Mouse (Mus musculus) cerebellum, adult (tissue): Measurements from ENCODE around the gene Wdr11.

Source experiments
- ATAC-seq: cut with Nextera tagmentation; 2 replicates; pipeline ENCODE4 v1.9.2; 2017; ENCODE audit warnings: mild to moderate bottlenecking, moderate library complexity, mixed read lengths; ENCODE audit not compliant: insufficient number of reproducible peaks, low FRiP score, low TSS enrichment

The Wdr11 gene

DNA sequence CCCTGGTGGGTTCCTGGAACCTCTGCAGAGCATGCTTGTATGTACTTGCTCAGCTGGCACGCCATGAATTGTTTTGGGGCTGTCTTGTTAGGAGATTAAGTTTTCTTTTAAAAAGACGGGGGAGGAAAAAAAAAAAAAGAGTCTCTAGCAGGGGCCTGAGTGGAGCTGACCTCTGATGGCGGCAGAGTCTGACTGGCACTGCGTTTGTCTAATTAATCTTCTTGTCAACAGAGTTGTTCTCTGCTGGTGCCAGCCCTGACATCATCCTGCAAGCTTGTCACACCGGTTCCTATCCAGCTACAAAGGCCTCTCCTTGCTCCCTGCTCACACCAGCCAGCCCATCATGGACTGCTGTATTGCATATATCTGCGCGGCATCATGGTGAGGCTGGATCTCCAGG, 60.1 kb downstream of the Wdr11 start:
- no peak for ATAC-seq

DNA sequence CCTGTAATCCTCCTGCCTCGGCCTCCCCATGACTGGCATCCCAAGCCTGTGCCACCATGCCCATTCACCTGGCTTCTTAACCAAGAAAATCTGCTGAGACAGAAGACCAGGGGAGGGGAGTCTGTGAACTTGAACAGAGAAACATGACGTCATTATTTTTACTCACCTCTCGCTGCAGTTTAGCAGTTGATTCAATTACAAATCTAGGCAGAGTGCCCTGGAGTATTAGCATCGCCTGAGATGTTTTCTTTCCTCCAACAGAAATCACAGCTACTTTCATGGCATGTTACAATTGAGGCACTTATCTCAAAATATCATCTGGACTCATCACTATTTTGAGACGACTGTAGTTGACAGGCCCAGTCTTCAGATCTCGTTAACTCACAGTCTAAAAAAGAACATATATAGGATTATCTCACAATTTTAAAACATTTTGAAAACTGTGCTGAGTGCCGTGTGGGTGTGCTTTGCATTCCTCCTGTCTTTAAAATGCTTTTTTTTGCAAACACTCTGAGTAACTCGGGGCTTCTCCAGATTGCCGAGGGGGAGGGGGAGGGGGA, 61.3 kb downstream of the Wdr11 start:
- no peak for ATAC-seq

DNA sequence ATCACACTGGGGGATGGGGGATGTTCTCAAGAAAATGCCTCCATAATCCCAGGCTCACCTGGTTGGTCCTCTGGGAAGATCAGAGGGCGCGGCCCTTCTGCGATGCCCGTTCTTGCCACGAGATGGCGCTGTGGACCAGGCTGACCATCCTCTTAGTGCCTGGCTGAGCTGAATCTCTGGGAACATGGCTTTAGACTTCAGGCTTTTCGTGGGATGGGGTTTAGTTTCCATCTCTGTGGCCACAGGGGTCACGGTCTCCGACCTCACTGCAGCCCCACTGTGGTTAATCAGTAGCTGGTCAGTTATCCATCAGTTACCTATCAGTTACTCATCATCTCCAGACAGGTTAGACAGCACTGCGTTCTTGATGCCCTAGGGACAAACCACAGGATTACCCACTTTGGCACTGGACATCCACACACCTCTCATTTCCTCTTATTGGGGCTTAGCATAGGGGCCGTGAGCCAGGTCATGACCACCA, 62.2 kb downstream of the Wdr11 start:
- peak; percentile 59; the same call in 1 of the 2 replicates for ATAC-seq

DNA sequence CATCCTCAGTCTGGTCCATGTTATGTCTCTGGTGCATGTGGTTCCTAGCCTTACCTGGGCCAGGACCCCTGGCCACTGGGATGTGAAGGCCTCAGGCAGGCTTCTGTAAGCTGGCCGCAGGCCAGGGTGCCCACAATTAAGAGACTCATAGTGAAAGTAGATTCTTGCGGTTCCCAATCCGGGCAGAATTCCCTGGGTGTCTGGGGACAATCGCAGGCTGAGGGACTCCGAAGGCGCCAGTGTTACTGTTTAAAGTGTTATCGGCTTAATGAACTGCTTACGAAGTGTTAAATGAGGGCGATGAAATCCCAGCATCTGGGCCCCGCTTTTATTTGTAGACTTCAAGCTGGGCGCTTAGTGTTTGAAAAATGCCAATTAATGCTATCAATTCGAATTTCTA, 63.3 kb downstream of the Wdr11 start:
- no peak for ATAC-seq

DNA sequence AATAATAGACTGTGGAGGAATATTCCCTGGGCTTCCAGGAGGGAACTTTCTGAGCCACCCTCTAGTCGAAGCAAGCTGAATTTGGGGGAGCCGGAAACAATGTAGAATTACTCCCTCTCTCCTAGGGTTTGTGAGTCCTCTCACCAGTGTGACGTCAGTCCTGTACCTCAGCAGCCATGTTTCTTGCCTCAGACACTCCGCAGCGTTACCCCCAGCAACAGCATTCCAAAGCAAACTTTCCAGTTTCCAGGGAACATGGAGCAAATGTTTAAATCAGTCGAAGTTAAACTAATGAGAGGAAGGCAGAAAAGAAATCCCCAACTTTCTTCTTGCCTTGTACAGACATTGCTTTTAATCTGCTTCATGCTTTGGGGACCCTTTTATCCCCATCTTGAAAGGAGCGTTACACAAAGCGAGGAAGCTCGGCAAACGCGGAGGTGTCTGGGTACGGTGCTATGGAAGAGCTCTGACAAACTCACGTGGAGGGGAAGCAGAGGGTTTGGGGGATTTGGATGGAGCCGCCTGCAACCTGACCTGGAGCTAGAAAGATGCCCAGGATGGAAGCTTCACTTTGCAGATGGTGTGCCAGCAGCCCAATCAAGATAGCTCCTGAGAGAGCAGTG, 64.1 kb downstream of the Wdr11 start:
- no peak for ATAC-seq

DNA sequence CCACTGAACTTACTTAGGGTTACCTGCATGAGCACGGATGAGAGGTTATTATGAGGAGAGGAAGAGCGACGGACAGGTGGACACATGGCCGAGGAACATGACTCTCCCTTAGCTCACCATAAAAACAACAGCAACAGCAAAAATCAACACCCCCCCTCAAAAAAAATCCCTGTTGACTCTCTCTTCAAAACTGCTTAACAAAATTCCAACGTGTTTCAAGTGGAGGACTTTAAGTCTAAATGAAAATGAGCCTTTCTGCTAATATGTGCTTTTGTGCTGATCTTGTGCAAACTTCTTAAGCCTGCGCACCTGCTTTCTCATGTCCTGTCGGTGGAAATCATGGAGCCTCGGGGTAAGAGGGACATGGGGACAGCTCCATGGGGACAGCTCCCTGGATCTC, 66.2 kb downstream of the Wdr11 start:
- ATAC-seq, result no peak

DNA sequence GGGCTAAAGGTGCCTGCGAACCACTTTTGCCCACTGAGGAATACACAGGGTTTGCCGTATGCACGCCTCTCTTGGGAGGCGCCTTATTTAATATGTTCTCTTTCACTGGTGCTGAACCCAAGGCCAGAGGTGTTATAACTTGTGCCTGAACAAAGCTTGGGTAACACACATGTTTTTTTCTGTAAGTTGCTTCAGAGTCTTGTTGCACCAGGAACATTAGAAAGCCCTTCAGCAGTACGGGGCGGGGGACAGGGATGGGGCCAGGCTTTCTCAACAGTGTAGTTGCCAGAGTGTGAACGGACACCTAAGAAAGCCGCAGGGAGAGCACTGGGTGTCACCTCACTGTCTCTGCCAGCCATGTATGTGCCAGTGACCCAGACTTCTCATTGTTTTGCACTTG, 68.1 kb downstream of the Wdr11 start:
- no peak for ATAC-seq

DNA sequence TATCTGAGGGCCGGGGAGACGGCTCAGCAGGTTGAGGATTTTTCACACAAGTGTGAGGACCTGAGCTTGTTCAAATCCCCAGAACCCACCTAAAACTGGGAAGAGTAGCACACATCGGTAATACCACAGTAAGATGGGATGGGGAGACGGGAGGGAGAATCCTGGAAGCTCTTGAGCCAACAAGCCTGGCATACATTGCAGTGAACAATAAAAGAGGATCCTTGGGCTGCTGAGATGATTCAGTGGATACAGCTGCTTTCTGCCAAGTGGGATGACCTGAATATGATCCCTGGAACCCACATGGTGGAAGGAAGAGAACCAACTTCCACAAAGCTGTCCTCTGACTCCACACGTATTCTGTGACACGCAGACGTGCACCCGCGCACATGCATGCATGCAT, 68.9 kb downstream of the Wdr11 start:
- no peak for ATAC-seq

DNA sequence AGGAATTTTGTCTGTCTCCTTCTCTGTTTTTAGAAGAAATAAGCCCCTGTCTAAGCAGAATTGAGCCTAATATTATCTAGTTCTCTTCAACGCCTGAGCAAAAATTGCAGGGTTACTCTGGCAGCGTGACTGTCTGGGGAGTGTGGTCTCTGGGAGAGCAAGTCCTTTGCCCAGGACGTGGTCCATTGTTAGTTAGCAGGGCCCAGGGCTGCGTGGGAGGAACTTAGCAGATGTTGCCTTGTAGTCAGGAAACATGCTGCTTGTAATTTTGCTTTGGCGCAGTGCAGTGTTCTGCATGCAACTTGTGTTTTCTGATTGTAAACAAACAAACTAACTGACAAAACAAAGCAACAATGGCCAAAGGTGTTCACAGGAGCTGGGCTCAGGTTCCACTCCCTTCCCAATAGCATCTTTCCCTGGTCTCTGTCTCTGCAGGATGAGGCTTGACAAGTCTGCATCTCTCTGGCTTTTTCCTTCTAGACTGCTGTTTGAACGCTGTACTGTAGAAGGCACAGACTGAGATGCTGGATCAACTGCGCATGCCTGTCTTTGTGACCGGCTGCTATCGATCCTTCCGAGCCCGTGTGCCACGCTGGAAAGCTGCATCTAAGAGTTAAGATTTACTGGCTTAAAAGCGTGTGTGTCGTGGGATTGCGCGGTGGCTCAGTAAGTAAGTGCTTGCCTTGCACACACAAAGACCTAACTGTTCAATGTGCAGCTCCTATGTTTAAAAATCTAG, 70.6 kb downstream of the Wdr11 start:
- no peak for ATAC-seq

DNA sequence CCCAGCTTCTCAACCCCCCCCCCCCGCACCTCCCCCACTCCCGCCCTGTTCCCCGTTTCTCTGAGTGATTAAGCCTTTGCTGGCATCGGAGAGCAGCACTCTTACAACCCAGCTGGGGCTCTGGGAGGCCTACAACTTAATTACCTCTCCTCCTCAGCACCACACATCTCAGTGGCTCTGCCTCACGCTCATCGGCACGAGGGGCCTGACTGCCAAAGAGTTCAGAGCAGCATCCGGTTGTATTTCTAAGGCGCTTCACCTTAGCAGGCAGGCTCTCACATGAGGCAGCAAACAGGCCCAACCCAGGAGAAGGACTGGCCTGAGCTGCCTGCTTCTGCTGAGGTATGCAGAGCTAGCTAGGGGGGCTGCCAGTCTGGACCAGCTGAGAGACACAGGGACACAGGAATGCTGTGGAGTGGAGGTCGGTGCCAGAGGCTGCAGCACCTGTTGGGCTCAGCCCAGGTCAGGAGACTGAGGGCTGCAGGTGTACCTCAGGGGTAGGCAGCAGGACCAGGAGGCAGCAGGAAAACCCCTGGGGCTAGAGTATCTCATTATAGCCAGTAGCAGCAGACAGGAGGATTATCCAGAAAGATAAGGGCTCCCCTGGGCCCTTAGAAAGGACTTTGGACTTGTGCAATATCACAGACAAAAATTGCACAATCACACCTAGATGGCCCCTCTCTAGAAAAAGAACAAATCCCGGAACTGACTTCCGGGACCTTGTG, 72.3 kb downstream of the Wdr11 start:
- no peak for ATAC-seq

DNA sequence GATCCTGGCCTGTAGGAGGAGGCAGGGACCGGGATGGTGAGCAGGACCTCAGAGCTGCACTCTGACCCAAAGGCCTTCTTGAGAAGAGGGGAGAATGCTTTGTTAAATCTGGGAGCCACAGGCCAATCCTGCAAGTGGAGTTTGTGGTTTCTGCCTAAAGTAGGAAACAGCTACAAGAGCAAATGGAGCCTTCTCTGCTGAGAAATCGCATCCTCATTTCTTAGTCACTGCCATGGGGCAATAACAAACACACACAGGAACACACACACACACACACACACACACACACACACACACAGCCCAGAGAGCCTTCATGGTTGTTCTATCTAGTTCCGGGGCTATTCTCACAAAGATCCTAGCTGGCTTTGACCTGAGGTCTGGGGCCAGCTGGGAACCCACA, 73.7 kb downstream of the Wdr11 start:
- ATAC-seq, result no peak

DNA sequence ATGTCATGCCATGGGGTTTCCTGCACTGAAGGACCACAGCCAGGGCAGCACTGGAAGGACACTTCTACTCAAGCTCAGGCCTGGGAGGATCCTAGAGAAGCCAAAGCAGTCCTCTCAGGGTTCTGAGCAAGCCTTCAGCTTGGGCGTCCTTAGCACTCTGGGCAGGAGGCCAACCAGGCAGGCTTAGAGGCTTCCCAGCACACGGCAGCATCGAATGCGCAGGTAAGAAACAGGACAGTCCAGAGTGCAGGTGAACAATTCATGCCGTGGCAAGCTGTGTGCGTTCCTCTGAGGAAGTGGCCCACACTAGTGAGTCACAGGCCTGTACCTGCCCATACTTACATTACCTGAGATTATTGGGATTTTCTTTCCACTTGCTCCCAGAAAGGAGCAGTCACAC, 74.3 kb downstream of the Wdr11 start:
- no peak for ATAC-seq

DNA sequence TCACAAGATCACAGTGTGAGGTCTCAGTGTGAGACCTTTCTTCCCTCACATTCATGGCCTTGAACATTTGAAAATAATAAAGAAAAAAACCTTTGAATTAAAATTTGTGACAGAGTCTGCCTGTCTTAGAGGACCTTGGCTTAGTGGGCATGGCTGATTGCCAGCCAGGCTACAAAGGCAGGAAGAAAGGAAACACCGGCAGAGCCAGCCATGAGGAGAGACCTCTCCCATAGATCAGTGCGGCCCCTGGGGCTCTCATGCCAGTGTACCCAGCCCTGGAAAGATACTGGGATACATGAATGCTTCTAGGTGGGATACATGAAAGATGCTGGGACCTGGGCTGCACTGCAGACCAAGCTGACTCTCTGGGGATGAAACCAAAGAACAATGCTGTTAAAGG, 74.9 kb downstream of the Wdr11 start:
- ATAC-seq, result no peak

DNA sequence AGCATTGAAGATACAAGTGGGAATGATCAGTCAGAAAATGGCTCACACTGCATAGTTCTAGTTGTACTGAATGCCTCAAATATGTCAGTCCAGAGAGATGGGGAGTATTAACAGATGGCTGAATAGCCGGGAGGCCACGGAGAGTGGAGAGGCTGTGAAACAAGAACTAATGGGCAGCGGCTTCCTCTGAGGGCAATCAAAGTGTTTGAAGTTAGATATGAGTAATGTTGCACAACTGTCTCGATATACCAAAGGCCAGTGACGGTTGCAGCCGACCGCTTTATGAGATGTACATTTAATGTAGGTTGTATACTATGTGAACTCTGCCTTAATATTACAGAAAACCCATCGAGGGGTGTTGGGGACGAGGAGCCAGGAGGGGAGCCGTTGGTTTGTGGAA, 78.6 kb downstream of the Wdr11 start:
- ATAC-seq, result no peak

DNA sequence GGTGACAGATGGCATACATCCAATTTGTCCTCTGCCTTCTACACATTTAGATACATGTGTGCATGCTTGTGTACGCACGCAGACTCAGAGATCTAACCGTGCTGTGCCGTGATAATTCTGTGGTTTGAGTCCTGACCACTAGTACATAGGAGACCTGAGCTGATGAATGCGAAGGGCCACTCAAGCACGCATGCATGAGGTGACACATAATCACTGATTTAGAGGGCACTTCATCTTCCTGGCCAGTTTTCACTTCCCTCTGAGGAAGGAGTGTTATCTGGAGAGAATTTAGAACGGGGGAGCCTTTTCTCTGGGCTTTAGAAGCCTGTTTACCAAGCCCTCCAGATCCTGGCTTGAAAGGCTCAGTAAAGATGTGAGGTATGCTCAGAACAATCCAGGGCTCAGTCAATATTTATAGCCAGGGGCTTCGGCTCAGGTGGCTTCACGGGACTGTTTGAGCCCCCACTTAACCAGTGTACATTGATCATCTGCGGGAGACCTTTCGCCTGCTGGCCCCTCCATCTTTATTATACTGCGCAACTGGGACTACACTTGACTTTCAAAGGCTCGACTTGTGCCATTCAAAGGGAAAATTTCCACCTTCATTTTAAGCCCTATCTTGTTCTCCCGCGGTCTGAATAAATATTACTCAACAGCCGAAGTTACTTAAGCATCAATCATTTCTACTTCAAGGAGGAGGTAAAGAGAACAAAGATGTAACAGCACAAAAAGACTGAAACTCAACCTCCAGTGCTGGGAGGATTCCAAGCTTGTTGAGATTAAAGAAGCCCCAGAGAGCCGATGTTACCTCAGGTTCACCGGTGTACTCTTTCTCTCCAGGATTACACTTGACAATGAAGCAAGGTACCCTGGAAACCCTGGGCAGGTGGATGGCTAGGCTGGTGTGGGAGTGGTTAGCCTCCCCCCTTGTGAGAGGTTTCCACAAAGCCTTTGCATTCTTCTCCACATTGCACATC, 80.3 kb downstream of the Wdr11 start:
- no peak for ATAC-seq

DNA sequence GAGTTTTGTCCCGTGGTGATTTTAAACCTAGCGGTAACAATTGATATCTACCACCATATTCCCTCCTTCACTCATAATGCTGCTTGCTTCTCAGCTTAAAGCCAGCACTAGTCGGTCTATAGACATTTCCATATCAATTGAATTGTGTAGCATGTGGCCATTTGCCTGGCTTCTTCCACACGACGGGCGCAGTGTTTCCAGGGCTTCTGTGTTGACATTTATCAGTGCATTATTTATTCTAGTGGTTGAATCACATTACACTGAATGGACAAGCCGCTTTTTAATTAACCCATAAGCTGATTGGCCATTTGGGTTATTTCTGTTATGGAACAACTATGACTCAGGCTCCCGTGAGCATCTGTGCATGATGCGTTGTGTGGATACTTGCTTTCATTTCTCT, 82.1 kb downstream of the Wdr11 start:
- no peak for ATAC-seq

DNA sequence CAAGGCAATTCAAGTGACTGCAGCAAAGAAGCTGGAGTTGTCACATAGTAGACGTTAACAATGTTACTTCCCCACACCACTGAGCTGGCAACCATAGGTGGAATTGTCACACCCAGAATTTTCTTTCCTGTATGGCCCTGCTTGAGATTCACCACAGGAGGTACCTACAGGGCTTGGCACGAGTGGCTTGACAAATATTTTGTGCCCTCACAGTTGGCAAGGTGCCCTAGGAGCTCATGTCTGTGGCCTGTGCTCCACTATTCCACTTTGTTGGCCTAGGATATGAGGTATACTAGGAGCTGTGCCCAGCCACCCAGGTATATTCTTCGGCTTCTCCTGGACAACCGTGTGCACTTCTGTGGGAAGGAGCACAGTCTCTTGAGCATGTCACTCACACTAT, 82.9 kb downstream of the Wdr11 start:
- no peak for ATAC-seq

DNA sequence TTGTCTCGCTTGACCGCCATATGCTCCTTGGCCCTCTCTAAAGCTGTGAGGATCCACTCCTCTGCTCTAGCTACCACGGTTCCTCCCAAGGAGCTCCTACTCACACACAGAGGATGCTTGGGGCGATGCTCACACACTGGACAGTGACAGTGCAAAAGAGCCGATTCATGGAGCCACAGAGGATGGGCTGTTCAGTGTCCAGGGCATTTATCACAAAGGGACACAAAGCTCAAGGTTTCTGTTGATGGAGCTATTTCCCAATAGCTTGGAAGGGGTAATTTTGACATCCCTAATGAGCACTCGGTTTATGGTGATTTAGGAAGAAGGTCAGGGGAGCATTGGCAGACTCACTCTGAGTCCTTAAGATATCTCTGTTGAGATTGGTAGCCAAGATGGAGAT, 84.2 kb downstream of the Wdr11 start:
- no peak for ATAC-seq

DNA sequence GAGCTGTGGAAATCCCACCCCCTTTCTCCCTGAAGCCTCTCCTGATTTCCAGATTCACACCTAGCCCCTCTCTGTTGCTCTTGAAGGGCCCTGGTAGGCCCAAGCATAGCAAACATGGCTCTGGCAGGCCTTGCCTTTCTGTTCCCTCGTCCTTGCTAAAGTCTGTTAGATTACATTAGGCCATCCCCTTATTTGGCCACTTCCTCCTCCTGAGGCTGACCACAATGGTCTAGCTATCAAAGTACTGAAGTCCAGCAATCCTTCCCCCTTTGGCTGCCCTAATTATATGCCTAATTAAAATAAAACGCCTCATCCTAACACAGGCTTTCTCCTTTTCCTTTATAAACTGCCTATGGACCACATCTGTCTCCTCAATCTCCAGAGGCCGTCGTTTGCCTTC, 85.5 kb downstream of the Wdr11 start:
- no peak for ATAC-seq

DNA sequence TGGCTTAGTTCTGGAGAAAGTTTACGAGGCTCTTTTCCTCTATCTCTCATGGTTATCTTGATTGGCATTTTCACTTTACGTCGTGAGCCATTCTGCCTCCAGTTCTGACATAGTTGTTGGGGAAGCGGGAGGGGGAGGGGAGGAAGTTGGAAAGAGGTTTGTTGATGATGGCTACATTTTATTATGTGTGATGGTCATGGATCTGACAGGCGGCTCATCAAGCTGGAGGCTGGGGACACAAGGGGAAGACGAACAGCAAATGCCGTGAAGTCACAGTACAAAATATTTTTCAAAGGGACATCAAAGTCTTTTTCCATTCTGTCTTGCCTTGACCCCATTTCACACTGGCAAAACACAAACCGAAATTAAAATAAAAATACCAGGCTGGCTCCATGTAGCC, 86.8 kb downstream of the Wdr11 start:
- no peak for ATAC-seq
